ENCODE assay signal across 8 mouse cellular contexts in genomic region chr4:134535787-134536151, GRCm38 (mm10). TPM values are rescaled to one million over a fixed set of nuclear protein-coding genes. Genes with fewer than 3 reads are reported as not detected.
DNase-seq lines count a peak whose midpoint lies in the region; ATAC-seq lines count a peak whose summit lies in the region.

No protein-coding gene starts in this region.

- peak; percentile 19 for DNase-seq in embryo, embryonic 9.5 days (ENCODE audit: extremely low spot score)
- DNase-seq in embryo, embryonic 11 days = no peak
- DNase-seq in neural tube, embryonic 11.5 days (ENCODE audit: low spot score) = no peak
- no peak for DNase-seq in neural tube, embryonic 10.5 days (ENCODE audit: extremely low spot score, low spot score)
- DNase-seq in forebrain, embryonic 11.5 days (ENCODE audit: low spot score) = no peak
- no peak for DNase-seq in limb, embryonic 11.5 days (ENCODE audit: low spot score)
- DNase-seq in right cerebral cortex, postnatal 36 days (ENCODE audit: low spot score in 2 of 2) = peak; percentile 47 to 57
- no peak for DNase-seq in gastrocnemius, postnatal 4 days (ENCODE audit: low spot score in 2 of 2)

- H3K4me1 ChIP-seq in neural tube, embryonic 11.5 days (ENCODE audit: control insufficient read depth, insufficient read depth, low read length) = peaks cover 9% of the 10 kb centered on the region
- peaks cover 11% of the 10 kb centered on the region for H3K4me1 ChIP-seq in forebrain, embryonic 11.5 days (replicated peaks; ENCODE audit: control insufficient read depth, insufficient read depth, low read length)
- H3K4me1 ChIP-seq in limb, embryonic 11.5 days (ENCODE audit: control insufficient read depth, insufficient read depth, low read length) = peaks cover 15% of the 10 kb centered on the region; the same call in 1 of the 2 replicates

- no peak overlapping the region for H3K27ac ChIP-seq in neural tube, embryonic 11.5 days (ENCODE audit: low read depth, low read length)
- H3K27ac ChIP-seq in forebrain, embryonic 11.5 days (ENCODE audit: low read depth, low read length) = 0 out of 2 replicates have a peak overlapping the region, but pooled peaks have one; percentile 50
- H3K27ac ChIP-seq in limb, embryonic 11.5 days (replicated peaks; ENCODE audit: low read depth, low read length) = no peak overlapping the region; the same call in 1 of the 2 replicates

- H3K4me3 ChIP-seq in neural tube, embryonic 11.5 days (ENCODE audit: low read depth, low read length) = peak overlapping the region; percentile 91
- peak overlapping the region; percentile 91 for H3K4me3 ChIP-seq in forebrain, embryonic 11.5 days (ENCODE audit: low read depth, low read length)
- peak overlapping the region; percentile 92 for H3K4me3 ChIP-seq in limb, embryonic 11.5 days (ENCODE audit: low read depth, low read length)

- H3K27me3 ChIP-seq in neural tube, embryonic 11.5 days (ENCODE audit: control insufficient read depth, insufficient read depth, low read length) = no peaks in the 10 kb centered on the region
- no peaks in the 10 kb centered on the region for H3K27me3 ChIP-seq in forebrain, embryonic 11.5 days (ENCODE audit: control insufficient read depth, insufficient read depth, low read length)
- H3K27me3 ChIP-seq in limb, embryonic 11.5 days (ENCODE audit: control insufficient read depth, insufficient read depth, low read length) = no peaks in the 10 kb centered on the region

- peak; percentile 51 for ATAC-seq in neural tube, embryonic 11.5 days (ENCODE audit: insufficient read depth, low FRiP score, low TSS enrichment)
- ATAC-seq in forebrain, embryonic 11.5 days (replicated peaks; ENCODE audit: low FRiP score) = no peak; the same call in 1 of the 2 replicates
- ATAC-seq in limb, embryonic 11.5 days (ENCODE audit: insufficient number of reproducible peaks, low FRiP score, low TSS enrichment, low read depth) = no peak

- H3K9me3 ChIP-seq in neural tube, embryonic 11.5 days (ENCODE audit: control insufficient read depth, low read length) = no peaks in the 10 kb centered on the region
- H3K9me3 ChIP-seq in forebrain, embryonic 11.5 days (ENCODE audit: control insufficient read depth, low read length) = no peaks in the 10 kb centered on the region
- no peaks in the 10 kb centered on the region for H3K9me3 ChIP-seq in limb, embryonic 11.5 days (ENCODE audit: control insufficient read depth, low read length)

- 23% methylated on average over 8 of the region's 8 CpGs for WGBS in neural tube, embryonic 11.5 days
- 15% methylated on average over 8 of the region's 8 CpGs for WGBS in forebrain, embryonic 11.5 days
- 14% methylated on average over 8 of the region's 8 CpGs for WGBS in limb, embryonic 11.5 days

- H3K4me2 ChIP-seq in neural tube, embryonic 11.5 days (ENCODE audit: low read depth) = peak overlapping the region; percentile 97
- peak overlapping the region; percentile 95 for H3K4me2 ChIP-seq in forebrain, embryonic 11.5 days (ENCODE audit: low read depth, low read length, severe bottlenecking)
- peak overlapping the region; percentile 95 for H3K4me2 ChIP-seq in limb, embryonic 11.5 days (ENCODE audit: low read depth, severe bottlenecking)

- peak overlapping the region; percentile 54 for H3K9ac ChIP-seq in neural tube, embryonic 11.5 days (ENCODE audit: low read length)
- H3K9ac ChIP-seq in forebrain, embryonic 11.5 days (ENCODE audit: low read length) = peak overlapping the region; percentile 57
- peak overlapping the region; percentile 40 for H3K9ac ChIP-seq in limb, embryonic 11.5 days (ENCODE audit: low read length)

- peaks cover 7% of the 10 kb centered on the region; the same call in 1 of the 2 replicates for H3K36me3 ChIP-seq in neural tube, embryonic 11.5 days (ENCODE audit: control insufficient read depth, insufficient read depth, low read length)
- H3K36me3 ChIP-seq in forebrain, embryonic 11.5 days (ENCODE audit: control insufficient read depth, insufficient read depth, low read length) = no peaks in the 10 kb centered on the region; the same call in 1 of the 2 replicates
- peaks cover 2% of the 10 kb centered on the region; the same call in 1 of the 2 replicates for H3K36me3 ChIP-seq in limb, embryonic 11.5 days (ENCODE audit: control insufficient read depth, insufficient read depth, low read length)

RNA-seq across cellular contexts. Expression of gene Mtfr1l, which starts 0.6 kb away (rescaled TPM):
- polyA plus RNA-seq in neural tube, embryonic 11.5 days (2014; fragmentation: Nextera tagmentation; extraction: Ambion mirVana) = 130 and 133 TPM in 2 replicates
- 132 and 135 TPM in 2 replicates for polyA plus RNA-seq in forebrain, embryonic 11.5 days (2014; fragmentation: Nextera tagmentation; extraction: Ambion mirVana)
- 120 and 121 TPM in 2 replicates for polyA plus RNA-seq in limb, embryonic 11.5 days (2014; fragmentation: Nextera tagmentation; extraction: Ambion mirVana)
- total RNA-seq in gastrocnemius, postnatal 4 days (2021) = 100 to 1,000 TPM in 1 of 2 experiments, 10 to 100 TPM in 1; 99.7 to 104 TPM

RNA-seq across cellular contexts. Expression of gene Selenon, which starts 16.2 kb away (rescaled TPM):
- 48.0 TPM in 2 replicates for polyA plus RNA-seq in neural tube, embryonic 11.5 days (2014; fragmentation: Nextera tagmentation; extraction: Ambion mirVana)
- polyA plus RNA-seq in forebrain, embryonic 11.5 days (2014; fragmentation: Nextera tagmentation; extraction: Ambion mirVana) = 38.5 and 47.9 TPM in 2 replicates
- 31.7 and 44.4 TPM in 2 replicates for polyA plus RNA-seq in limb, embryonic 11.5 days (2014; fragmentation: Nextera tagmentation; extraction: Ambion mirVana)
- total RNA-seq in gastrocnemius, postnatal 4 days (2021) = 10 to 100 TPM; 43.5 to 45.4 TPM

RNA-seq across cellular contexts. Expression of gene Aunip, which starts 25.0 kb away (rescaled TPM):
- polyA plus RNA-seq in neural tube, embryonic 11.5 days (2014; fragmentation: Nextera tagmentation; extraction: Ambion mirVana) = 6.5 and 8.1 TPM in 2 replicates
- polyA plus RNA-seq in forebrain, embryonic 11.5 days (2014; fragmentation: Nextera tagmentation; extraction: Ambion mirVana) = 8.7 and 9.3 TPM in 2 replicates
- 8.9 and 10.0 TPM in 2 replicates for polyA plus RNA-seq in limb, embryonic 11.5 days (2014; fragmentation: Nextera tagmentation; extraction: Ambion mirVana)
- total RNA-seq in gastrocnemius, postnatal 4 days (2021) = 1 to 10 TPM; 1.9 to 2.1 TPM

RNA-seq across cellular contexts. Expression of gene Paqr7, which starts 39.3 kb away (rescaled TPM):
- polyA plus RNA-seq in neural tube, embryonic 11.5 days (2014; fragmentation: Nextera tagmentation; extraction: Ambion mirVana) = 2.0 and 2.2 TPM in 2 replicates
- polyA plus RNA-seq in forebrain, embryonic 11.5 days (2014; fragmentation: Nextera tagmentation; extraction: Ambion mirVana) = 1.3 and 1.5 TPM in 2 replicates
- 0.65 and 0.88 TPM in 2 replicates for polyA plus RNA-seq in limb, embryonic 11.5 days (2014; fragmentation: Nextera tagmentation; extraction: Ambion mirVana)
- 1 to 10 TPM; 4.8 to 6.3 TPM for total RNA-seq in gastrocnemius, postnatal 4 days (2021)

Comparison
In these comparisons a context has a peak if more than half of its experiments do, and no peak if none do; other contexts are left out.
1. DNase-seq: peak in embryo, embryonic 9.5 days (single experiment) and right cerebral cortex, postnatal 36 days (2 of 2); none in embryo, embryonic 11 days (single experiment), neural tube, embryonic 11.5 days (single experiment), neural tube, embryonic 10.5 days (single experiment), forebrain, embryonic 11.5 days (single experiment), limb, embryonic 11.5 days (single experiment) and gastrocnemius, postnatal 4 days (0 of 2).
2. Peak in every context shown above with its lines, with median percentiles within 50 percentile points of each other: H3K4me2 ChIP-seq, H3K4me3 ChIP-seq and H3K9ac ChIP-seq.